Mouse (Mus musculus): ENCODE data around the gene Gse1. TPM values are rescaled to one million over a fixed set of nuclear protein-coding genes. Genes with fewer than 3 reads are reported as not detected.

Gse1 gene
- total and polyA plus RNA-seq, 3 experiments, result 23.6 to 128 (median 66.9) TPM

- peaks cover 0 to 9% of the 10 kb centered on the region in 2 experiments; a peak in 2 of 4 replicates for H3K4me1 ChIP-seq (ENCODE audit: control insufficient read depth in 1 of 2, insufficient read depth in 2 of 2, low read length in 2 of 2)
- H3K79me2 ChIP-seq (ENCODE audit: control insufficient read depth, insufficient read depth, low read length, poor library complexity), result no peaks in the 10 kb centered on the region
- H3K4me3 ChIP-seq (ENCODE audit: control insufficient read depth in 1 of 2, insufficient read depth in 1 of 2, low read depth in 2 of 2, low read length in 2 of 2), result peak overlapping the region; percentile 58 to 70
- DNase-seq (ENCODE audit: low read depth, low spot score), result peak; percentile 88
- H3K27ac ChIP-seq (ENCODE audit: control insufficient read depth, low read depth, low read length), result peak overlapping the region; percentile 36
- peaks cover 0 to 3% of the 10 kb centered on the region in 2 experiments; a peak in 1 of 4 replicates for H3K36me3 ChIP-seq (ENCODE audit: control insufficient read depth in 1 of 2, insufficient read depth in 2 of 2, low read length in 2 of 2)
- peak overlapping the region; percentile 71 for H3K9ac ChIP-seq (ENCODE audit: control insufficient read depth, low read depth, low read length, poor library complexity, severe bottlenecking)
- no peaks in the 10 kb centered on the region for H3K27me3 ChIP-seq (ENCODE audit: control insufficient read depth in 1 of 2, insufficient read depth in 2 of 2, low read length in 2 of 2)
- no peaks in the 10 kb centered on the region for H3K9me3 ChIP-seq (replicated peaks; ENCODE audit: insufficient read depth, low read length)
- no peak for TF ChIP-seq ZMIZ1 (IDR thresholded peaks at IDR 0.05; ENCODE audit: low read depth, low read length)
- peak; percentile 41 for TF ChIP-seq HCFC1 (IDR thresholded peaks at IDR 0.05; ENCODE audit: low read depth, low read length)
- TF ChIP-seq ZC3H11A (IDR thresholded peaks at IDR 0.05; ENCODE audit: low read depth, low read length), result no peak
- TF ChIP-seq MAX (IDR thresholded peaks at IDR 0.05; ENCODE audit: low read length), result peak; percentile 91
- no peak for TF ChIP-seq RCOR1 (IDR thresholded peaks at IDR 0.05; ENCODE audit: low read depth, low read length)
- peak; percentile 10 for TF ChIP-seq NELFE (IDR thresholded peaks at IDR 0.05; ENCODE audit: low read depth, low read length)
- no peak for TF ChIP-seq MAZ (IDR thresholded peaks at IDR 0.05; ENCODE audit: low read depth, low read length)
- 0 out of 2 replicates have a peak, but pooled peaks have one; percentile 26 for TF ChIP-seq SMC3 (IDR thresholded peaks at IDR 0.05; ENCODE audit: low read depth, low read length)
- TF ChIP-seq CHD2 (IDR thresholded peaks at IDR 0.05; ENCODE audit: low read length), result no peak
- no peak for TF ChIP-seq TAL1 (IDR thresholded peaks at IDR 0.05; ENCODE audit: low read length)
- peak in 2 of 3 experiments; percentile 68 to 70; a peak in 5 of 6 replicates for TF ChIP-seq CTCF (IDR thresholded peaks at IDR 0.05 in 2 of 3, conservative IDR thresholded peaks at IDR 0.05 in 1 of 3; ENCODE audit: control insufficient read depth in 1 of 3, insufficient read depth in 1 of 3, low read depth in 2 of 3, low read length in 3 of 3, poor library complexity in 1 of 3, severe bottlenecking in 1 of 3)
- 0 out of 2 replicates have a peak, but pooled peaks have one; percentile 10 for TF ChIP-seq TBP (IDR thresholded peaks at IDR 0.05; ENCODE audit: low read depth, low read length)
- TF ChIP-seq CHD1 (IDR thresholded peaks at IDR 0.05; ENCODE audit: low read depth, low read length), result no peak
- TF ChIP-seq GATA1 (IDR thresholded peaks at IDR 0.05; ENCODE audit: low read depth, low read length), result no peak
- no peak for TF ChIP-seq NRF1 (IDR thresholded peaks at IDR 0.05; ENCODE audit: insufficient read depth, low read depth, low read length, poor library complexity, severe bottlenecking)
- no peak; the same call in none of the 2 replicates for TF ChIP-seq RAD21 (IDR thresholded peaks at IDR 0.05; ENCODE audit: low read depth, low read length)
- no peak for TF ChIP-seq UBTF (IDR thresholded peaks at IDR 0.05; ENCODE audit: borderline replicate concordance, insufficient read depth, low read depth, low read length)
- no peak for TF ChIP-seq MAFK (IDR thresholded peaks at IDR 0.05; ENCODE audit: borderline replicate concordance, low read depth, low read length)
- TF ChIP-seq MEF2A (IDR thresholded peaks at IDR 0.05; ENCODE audit: extremely low read depth, insufficient replicate concordance, low read depth, low read length, poor library complexity, severe bottlenecking), result no peak
- TF ChIP-seq USF2 (IDR thresholded peaks at IDR 0.05; ENCODE audit: borderline replicate concordance in 1 of 2, insufficient read depth in 1 of 2, low read depth in 1 of 2, low read length in 2 of 2), result no peak
- TF ChIP-seq MYC (IDR thresholded peaks at IDR 0.05; ENCODE audit: low read depth, low read length), result peak; percentile 93
- TF ChIP-seq ETS1 (IDR thresholded peaks at IDR 0.05; ENCODE audit: low read depth, low read length), result 0 out of 2 replicates have a peak, but pooled peaks have one; percentile 4
- TF ChIP-seq JUND (IDR thresholded peaks at IDR 0.05; ENCODE audit: low read depth, low read length), result no peak
- no peak for TF ChIP-seq E2F4 (IDR thresholded peaks at IDR 0.05; ENCODE audit: borderline replicate concordance, low read depth, low read length)
- TF ChIP-seq EP300 (IDR thresholded peaks at IDR 0.05; ENCODE audit: low read depth in 1 of 2, low read length in 2 of 2), result 0 out of 4 replicates have a peak, but pooled peaks of 1 of the 2 experiments have one; percentile 10
- no peak for TF ChIP-seq ZKSCAN1 (IDR thresholded peaks at IDR 0.05; ENCODE audit: low read depth, low read length)
- no peak; the same call in 1 of the 2 replicates for TF ChIP-seq TCF12 (IDR thresholded peaks at IDR 0.05; ENCODE audit: low read depth, low read length)
- no peak; the same call in 1 of the 2 replicates for TF ChIP-seq SIN3A (IDR thresholded peaks at IDR 0.05; ENCODE audit: low read length)
- TF ChIP-seq GABPA (IDR thresholded peaks at IDR 0.05; ENCODE audit: low read depth, low read length), result no peak
- TF ChIP-seq BHLHE40 (IDR thresholded peaks at IDR 0.05; ENCODE audit: borderline replicate concordance, low read depth, low read length), result 0 out of 2 replicates have a peak, but pooled peaks have one; percentile 34
- peak in 1 of 2 experiments; percentile 49; a peak in 2 of 4 replicates for TF ChIP-seq POLR2A (IDR thresholded peaks at IDR 0.05; ENCODE audit: control insufficient read depth in 1 of 2, insufficient read depth in 1 of 2, low read depth in 1 of 2, low read length in 2 of 2, poor library complexity in 1 of 2)
- no peak for TF ChIP-seq POLR2AphosphoS5 (IDR thresholded peaks at IDR 0.05; ENCODE audit: borderline replicate concordance, low read depth, low read length)
- peak; percentile 95 for TF ChIP-seq MXI1 (IDR thresholded peaks at IDR 0.05; ENCODE audit: low read depth, low read length)
- TF ChIP-seq POLR2AphosphoS2 (IDR thresholded peaks at IDR 0.05; ENCODE audit: low read length), result no peak
- TF ChIP-seq KAT2A (conservative IDR thresholded peaks at IDR 0.05; ENCODE audit: low read depth, low read length), result no peak; the same call in 1 of the 2 replicates
- no peak for TF ChIP-seq MYB (IDR thresholded peaks at IDR 0.05; ENCODE audit: low read depth, low read length)
These were observed 48.7 kb downstream of the Gse1 start for GRCm38 (mm10) chr8:120276891-120277426.

All from MEL (cell line).